Mouse (Mus musculus) T-helper 2 cell (primary cell): ENCODE data around the gene Treml4.

Source experiments
- in situ Hi-C: fragments of 300-600 bp; cut with MboI, MseI; formaldehyde crosslinking; loops from one replicate; pipeline ENCODE4 v1.15.1; 2025; ENCODE audit warnings: high pct_unique_total_duplicates

The Treml4 gene

DNA sequence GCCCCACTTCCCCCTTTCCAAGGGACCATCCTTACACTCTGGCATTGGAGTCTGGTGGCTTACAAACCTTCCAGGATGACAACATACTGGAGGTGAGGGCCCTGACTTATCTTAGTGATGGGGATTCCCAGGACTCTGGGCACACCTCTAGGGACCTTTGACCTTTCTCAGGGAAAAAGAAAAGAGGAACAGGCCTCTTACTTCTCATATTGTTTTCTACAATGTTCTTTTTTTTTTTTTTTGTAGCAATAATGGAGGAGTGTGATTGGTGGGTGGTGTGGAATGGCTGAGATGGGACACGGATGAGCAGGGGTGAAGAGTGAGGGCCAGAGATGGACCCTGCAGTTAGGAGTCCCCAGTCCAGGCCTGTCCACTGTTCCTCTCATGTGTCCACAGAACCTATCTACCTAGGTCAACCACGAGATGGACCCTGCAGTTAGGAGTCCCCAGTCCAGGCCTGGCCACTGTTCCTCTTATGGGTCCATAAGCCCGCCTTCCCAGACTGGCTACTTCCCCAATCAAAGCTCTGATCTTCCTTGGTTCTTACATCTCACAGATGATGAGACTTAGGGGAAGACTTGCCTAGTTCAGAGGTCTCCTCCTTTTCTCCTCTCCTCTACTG lies at the start of gene Treml4:
TSS of gene Treml4 (plus strand) at position 555 of the 622 bp plus-strand sequence.
- in situ Hi-C loops, result no loop called here

- in situ Hi-C loops, result no loop called here
Measured at GRCm38 (mm10) chr17:48215429-48215828, 48.7 kb upstream of the Treml4 start.

DNA sequence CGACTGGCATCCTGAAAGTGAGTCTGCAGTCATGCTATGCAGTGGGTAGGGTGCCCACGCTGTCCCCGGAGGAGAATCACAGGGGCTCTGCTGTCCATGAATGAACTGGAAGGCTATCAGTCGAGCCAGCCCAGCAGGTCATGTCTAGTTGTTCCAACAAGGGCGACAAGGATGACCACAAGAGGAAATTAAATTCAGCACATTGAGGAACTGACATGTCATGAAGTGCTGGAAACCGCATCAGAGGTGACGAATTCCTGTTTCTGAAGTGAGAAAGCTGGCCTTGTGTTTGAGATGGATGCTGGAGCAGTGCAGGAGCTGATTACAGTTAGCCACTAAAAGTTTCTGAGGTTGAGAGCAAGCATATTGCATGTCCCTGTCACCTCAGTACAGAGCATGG lies 33.4 kb upstream of the Treml4 start:
- in situ Hi-C loops, result no loop called here

GRCm38 (mm10) chr17:48232518-48232917 lies 31.6 kb upstream of the Treml4 start, which contains the start of gene Trem1:
TSS of gene Trem1 (plus strand) at chr17:48232768.
- in situ Hi-C loops, result no loop called here

DNA sequence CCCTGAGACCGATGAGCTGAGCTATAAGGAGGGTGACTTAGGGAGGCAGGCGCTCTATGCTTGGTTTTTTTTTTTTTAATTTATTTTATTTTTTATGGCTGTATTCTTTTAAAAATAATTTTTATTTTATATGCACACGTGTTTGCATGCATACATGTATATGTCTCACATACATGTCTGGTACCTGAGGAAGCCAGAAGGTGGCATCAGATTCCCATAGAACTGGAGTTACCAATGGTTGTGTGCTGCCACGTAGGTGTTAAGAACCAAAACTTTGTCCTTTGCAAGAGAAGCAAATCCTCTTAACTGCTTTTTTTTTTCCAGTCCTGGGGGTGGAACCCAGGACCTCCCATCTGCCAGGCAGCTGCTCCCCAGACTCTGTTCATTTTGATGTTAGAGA lies 30.3 kb upstream of the Treml4 start:
- in situ Hi-C loops, result no loop called here

GRCm38 (mm10) chr17:48234550-48234949 lies 29.5 kb upstream of the Treml4 start:
- in situ Hi-C loops, result no loop called here

GRCm38 (mm10) chr17:48235773-48236370 lies 28.2 kb upstream of the Treml4 start:
- in situ Hi-C loops, result no loop called here

GRCm38 (mm10) chr17:48237621-48238020 lies 26.5 kb upstream of the Treml4 start:
- in situ Hi-C loops, result no loop called here

DNA sequence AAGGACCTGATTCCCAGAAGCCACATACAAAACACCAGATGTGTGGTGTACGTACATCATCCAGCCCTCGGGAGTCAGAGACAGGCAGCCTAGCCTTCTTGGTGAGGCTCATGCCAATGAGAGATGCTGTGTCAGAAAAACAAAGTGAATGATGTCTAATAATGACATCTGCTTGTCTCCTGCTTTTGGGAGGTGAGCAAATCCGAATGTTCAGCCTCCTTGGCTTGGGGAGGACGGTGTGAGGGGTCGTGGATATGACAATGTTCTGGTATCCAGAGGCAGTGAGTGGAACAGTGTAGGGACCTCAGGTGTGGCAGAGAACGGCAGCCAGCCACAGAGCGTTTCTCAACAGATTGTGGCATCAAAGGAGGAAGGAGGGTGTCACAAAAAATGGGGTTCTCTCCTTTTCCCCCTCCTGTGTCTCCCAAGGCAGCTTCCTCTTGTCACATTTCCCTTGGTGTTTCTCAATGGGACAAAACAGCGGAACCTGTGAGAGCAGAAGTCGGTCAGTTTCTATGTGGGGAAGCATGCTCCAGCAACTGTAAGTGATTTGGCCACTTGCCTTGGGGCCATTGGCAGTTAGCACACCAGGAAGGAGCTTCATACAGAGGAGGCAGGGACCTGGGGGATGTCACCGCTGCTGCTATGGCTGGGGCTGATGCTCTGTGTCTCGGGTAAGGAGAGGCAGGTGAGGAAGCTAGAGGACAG lies 16.7 kb upstream of the Treml4 start, which contains the start of gene Trem3:
TSS of gene Trem3 (plus strand) at position 557 of the 708 bp plus-strand sequence.
- in situ Hi-C loops, result loop anchor here (10.0 kb wide), 1 partner anchor 593 kb away; no protein-coding TSS in a partner anchor

GRCm38 (mm10) chr17:48249039-48249438 lies 15.1 kb upstream of the Treml4 start:
- in situ Hi-C loops, result loop anchor here (10.0 kb wide), 1 partner anchor 594 kb away; no protein-coding TSS in a partner anchor

DNA sequence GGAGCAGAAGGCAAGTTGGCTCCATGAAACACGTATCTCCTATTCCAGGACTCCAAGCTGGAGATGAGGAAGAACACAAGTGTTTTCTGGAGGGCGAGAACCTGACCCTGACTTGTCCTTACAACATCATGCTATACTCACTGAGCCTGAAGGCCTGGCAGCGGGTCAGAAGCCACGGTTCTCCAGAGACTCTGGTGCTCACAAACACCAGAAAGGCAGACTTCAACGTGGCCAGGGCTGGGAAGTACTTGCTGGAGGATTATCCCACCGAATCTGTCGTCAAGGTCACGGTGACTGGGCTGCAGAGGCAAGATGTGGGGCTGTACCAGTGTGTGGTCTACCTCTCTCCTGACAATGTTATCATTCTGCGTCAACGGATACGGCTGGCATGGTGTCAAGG lies 14.6 kb upstream of the Treml4 start:
- in situ Hi-C loops, result loop anchor here (10.0 kb wide), 1 partner anchor 595 kb away; no protein-coding TSS in a partner anchor

DNA sequence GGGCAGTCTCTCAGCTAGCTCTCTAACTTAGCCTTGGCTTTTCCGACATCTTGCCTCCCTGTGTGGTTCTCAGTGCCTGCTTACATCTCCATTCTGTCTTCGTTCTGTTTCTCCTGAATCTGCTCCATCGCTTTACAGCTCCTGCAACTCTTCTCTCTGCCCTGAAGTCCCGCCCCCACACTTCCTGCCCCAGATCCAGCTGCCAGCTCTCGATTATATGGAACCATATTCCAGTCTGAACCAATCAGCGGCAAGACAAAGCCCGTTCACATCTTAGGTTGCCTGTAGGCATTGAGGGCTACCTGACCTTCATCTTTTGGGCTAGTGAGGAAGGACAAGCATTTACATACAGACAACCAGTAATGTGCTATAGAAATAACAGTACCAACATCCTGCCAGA lies 13.5 kb upstream of the Treml4 start:
- in situ Hi-C loops, result no loop called here

- in situ Hi-C loops, result no loop called here
Measured at GRCm38 (mm10) chr17:48256575-48256974, 7.5 kb upstream of the Treml4 start.

- in situ Hi-C loops, result no loop called here
Measured at GRCm38 (mm10) chr17:48261868-48262267, 2.2 kb upstream of the Treml4 start.

- in situ Hi-C loops, result no loop called here
Measured at GRCm38 (mm10) chr17:48264662-48265061, 567 bp downstream of the Treml4 start.

DNA sequence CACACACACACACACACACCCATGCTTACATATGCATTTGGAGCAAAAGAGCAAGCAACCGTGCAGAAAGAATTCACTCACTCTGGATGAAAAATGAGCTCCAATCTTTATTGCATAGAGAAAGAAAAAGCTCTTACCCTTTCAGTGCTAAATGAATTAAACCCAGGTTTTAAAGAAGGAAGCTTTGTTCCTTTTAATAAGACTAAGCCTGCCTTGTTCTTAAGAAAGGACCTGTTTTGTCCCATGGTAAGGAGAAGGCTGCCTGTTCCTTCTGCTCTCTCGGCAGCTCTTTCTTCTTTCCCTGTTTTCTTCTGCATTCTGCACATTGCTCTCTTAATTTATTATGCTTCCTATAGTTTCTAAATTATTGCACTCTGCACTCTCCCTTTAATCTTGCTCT lies 2.0 kb downstream of the Treml4 start:
- in situ Hi-C loops, result no loop called here

DNA sequence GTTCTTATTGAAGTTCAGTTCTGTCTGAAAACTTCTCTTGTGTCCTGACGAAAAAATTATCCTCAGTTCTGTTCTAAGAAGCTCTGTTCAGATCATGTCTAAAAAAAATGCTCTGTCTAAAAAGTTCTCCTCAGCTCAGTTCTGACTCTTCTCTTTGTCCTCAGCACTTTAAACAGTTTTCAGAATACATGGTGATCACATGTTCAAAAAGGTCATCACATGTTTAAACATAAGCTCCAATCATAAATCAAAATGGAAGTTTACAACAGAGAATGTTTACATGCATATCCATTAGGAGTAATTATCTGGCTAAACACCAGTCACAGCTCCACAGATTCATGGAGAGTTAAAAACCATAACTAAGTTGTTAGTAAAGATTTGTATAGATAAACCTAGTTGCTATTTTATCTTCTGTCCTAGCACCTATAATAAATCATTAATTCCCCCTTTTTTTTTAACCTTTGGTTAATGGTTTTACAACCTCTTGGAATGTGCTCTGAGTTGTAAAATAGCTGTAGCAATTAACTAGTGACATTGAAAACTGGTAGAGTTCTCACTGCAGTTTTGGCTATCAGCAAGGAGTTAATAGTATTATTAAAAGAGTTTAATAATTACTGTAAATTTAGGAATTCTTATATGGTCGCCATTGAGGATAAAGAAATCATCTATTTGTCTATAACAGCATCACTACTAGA lies 2.7 kb downstream of the Treml4 start:
- in situ Hi-C loops, result no loop called here

GRCm38 (mm10) chr17:48267591-48267990 lies 3.5 kb downstream of the Treml4 start:
- in situ Hi-C loops, result no loop called here

- in situ Hi-C loops, result no loop called here
Measured at GRCm38 (mm10) chr17:48268276-48268675, 4.2 kb downstream of the Treml4 start.

GRCm38 (mm10) chr17:48269833-48270232 lies 5.7 kb downstream of the Treml4 start:
- in situ Hi-C loops, result loop anchor here (5.0 kb wide), 1 partner anchor 67 kb away; no protein-coding TSS in a partner anchor

- in situ Hi-C loops, result loop anchor here (5.0 kb wide), 1 partner anchor 65 kb away; no protein-coding TSS in a partner anchor
Measured at GRCm38 (mm10) chr17:48272158-48272557, 8.1 kb downstream of the Treml4 start.

- in situ Hi-C loops, result loop anchor here (5.0 kb wide), 1 partner anchor 65 kb away; no protein-coding TSS in a partner anchor
Measured at GRCm38 (mm10) chr17:48272598-48272997, 8.5 kb downstream of the Treml4 start.
